Comparison of ENCODE assay signal across 10 mouse cellular contexts in the genomic region with DNA sequence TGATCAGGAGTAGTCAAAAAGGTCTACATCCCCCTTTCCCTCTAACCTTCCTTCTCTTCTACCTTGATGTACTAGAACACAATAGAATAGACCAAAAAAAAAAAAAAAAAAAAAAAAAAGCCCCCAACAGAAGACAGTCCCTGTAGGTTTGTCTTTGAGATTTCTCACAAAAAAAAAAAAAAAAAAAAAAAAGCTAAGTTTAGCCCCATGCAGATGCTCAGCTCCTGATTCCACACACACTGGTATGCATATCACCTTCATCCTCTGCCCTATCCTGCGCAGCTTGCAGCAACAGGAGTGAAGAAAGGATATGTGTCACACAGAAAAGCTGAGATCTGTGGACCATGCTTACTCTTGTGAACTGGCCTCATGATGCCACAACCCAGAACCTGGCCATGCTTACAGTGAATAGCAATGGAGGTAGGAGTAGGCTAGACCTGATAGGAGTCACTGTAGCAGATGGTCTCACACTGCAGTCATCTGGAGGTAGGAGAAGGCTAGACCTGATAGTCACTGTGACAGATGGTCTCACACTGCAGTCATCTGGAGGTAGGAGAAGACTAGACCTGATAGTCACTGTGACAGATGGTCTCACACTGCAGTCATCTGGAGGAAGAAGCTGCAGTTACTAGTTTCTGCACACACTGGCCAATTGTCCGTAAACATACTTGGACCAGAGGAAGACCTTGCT. TPM values are rescaled to one million over a fixed set of nuclear protein-coding genes. Genes with fewer than 3 reads are reported as not detected.
DNase-seq lines count a peak whose midpoint lies in the region; ATAC-seq and TF ChIP-seq lines count a peak whose summit lies in the region.
"Had no signal": no experiment of that assay in that cellular context is flagged by ENCODE, and none has a peak within 500 bp of the region (broad histone marks: within the 10 kb centered on the region; RNA-seq: fewer than 3 reads in every experiment).

No protein-coding gene starts in this region.

- dilution Hi-C loops in CH12.LX (cut with MboI; ENCODE audit: extremely low pct_ligation_motif_present, extremely low pct_unique_long_range_greater_than_20kb, low sequenced_read_pairs) = no loop called here

- H3K27ac ChIP-seq in hindbrain, embryonic 13.5 days = peak overlapping the region; percentile 98; the same call in 1 of the 2 replicates
- no peak overlapping the region for H3K27ac ChIP-seq in hindbrain, embryonic 12.5 days
- H3K27ac ChIP-seq in CH12.LX (ENCODE audit: insufficient read depth, low read depth) = 0 out of 2 replicates have a peak overlapping the region, but pooled peaks have one; percentile 18
- H3K27ac ChIP-seq in bone marrow, adult 2 months (ENCODE audit: control insufficient read depth, insufficient read depth, low read depth, low read length, poor library complexity) = peak overlapping the region; percentile 42
- H3K27ac ChIP-seq in liver, postnatal 0 days (ENCODE audit: low read depth) = peak overlapping the region; percentile 100
- H3K27ac ChIP-seq: intestine, embryonic 15.5 days had no signal

- H3K4me1 ChIP-seq in hindbrain, embryonic 13.5 days (replicated peaks) = peaks cover 40% of the 10 kb centered on the region
- peaks cover 38% of the 10 kb centered on the region for H3K4me1 ChIP-seq in hindbrain, embryonic 12.5 days
- H3K4me1 ChIP-seq in CH12.LX (ENCODE audit: control insufficient read depth in 1 of 2, insufficient read depth in 2 of 2) = peaks cover 20 to 45% of the 10 kb centered on the region in 2 experiments
- peaks cover 12% of the 10 kb centered on the region for H3K4me1 ChIP-seq in bone marrow, adult 2 months (ENCODE audit: control insufficient read depth, insufficient read depth, low read length)
- H3K4me1 ChIP-seq in liver, postnatal 0 days (ENCODE audit: insufficient read depth) = peaks cover 37% of the 10 kb centered on the region

- intact Hi-C loops in left cerebral cortex, postnatal 10 days (cut with DNase I) = loop anchor here (5.0 kb wide), 1 partner anchor 55 kb away; no protein-coding TSS in a partner anchor

- 0 out of 2 replicates have a peak, but pooled peaks cover 1% of the 10 kb centered on the region for H3K9me3 ChIP-seq in hindbrain, embryonic 13.5 days
- 0 out of 2 replicates have a peak, but pooled peaks cover 2% of the 10 kb centered on the region for H3K9me3 ChIP-seq in hindbrain, embryonic 12.5 days (replicated peaks)
- no peaks in the 10 kb centered on the region for H3K9me3 ChIP-seq in CH12.LX (replicated peaks; ENCODE audit: low read length)
- no peaks in the 10 kb centered on the region for H3K9me3 ChIP-seq in liver, postnatal 0 days (ENCODE audit: low read length)
- H3K9me3 ChIP-seq: intestine, embryonic 15.5 days had no signal

- TF ChIP-seq POLR2A in CH12.LX (IDR thresholded peaks at IDR 0.05; ENCODE audit: low read depth, low read length) = no peak
- no peak for TF ChIP-seq POLR2A in bone marrow, adult 2 months (IDR thresholded peaks at IDR 0.05; ENCODE audit: borderline replicate concordance, control insufficient read depth, low read depth, low read length)

- DNase-seq in CH12.LX (ENCODE audit: extremely low read depth) = no peak
- no peak for DNase-seq in liver, postnatal 0 days
- no peak for DNase-seq in left cerebral cortex, postnatal 10 days (ENCODE audit: extremely low spot score in 1 of 2, low spot score in 2 of 2)
- no peak for DNase-seq in gastrocnemius, postnatal 4 days (ENCODE audit: low spot score in 2 of 2)
- DNase-seq: gastrocnemius, postnatal 10 days had no signal

- H3K36me3 ChIP-seq in hindbrain, embryonic 13.5 days = peaks cover under 1% of the 10 kb centered on the region; the same call in 1 of the 2 replicates
- H3K36me3 ChIP-seq in hindbrain, embryonic 12.5 days = no peaks in the 10 kb centered on the region
- peaks cover 0 to 16% of the 10 kb centered on the region in 2 experiments for H3K36me3 ChIP-seq in CH12.LX (replicated peaks in 1 of 2; ENCODE audit: control insufficient read depth in 1 of 2, insufficient read depth in 1 of 2, low read length in 1 of 2)
- H3K36me3 ChIP-seq in liver, postnatal 0 days (replicated peaks; ENCODE audit: insufficient read depth, low read length) = no peaks in the 10 kb centered on the region
- H3K36me3 ChIP-seq: intestine, embryonic 15.5 days had no signal

- 0 out of 2 replicates have a peak, but pooled peaks cover 3% of the 10 kb centered on the region for H3K27me3 ChIP-seq in hindbrain, embryonic 13.5 days
- H3K27me3 ChIP-seq in hindbrain, embryonic 12.5 days = no peaks in the 10 kb centered on the region
- no peaks in the 10 kb centered on the region for H3K27me3 ChIP-seq in CH12.LX (replicated peaks)
- no peaks in the 10 kb centered on the region for H3K27me3 ChIP-seq in liver, postnatal 0 days (ENCODE audit: insufficient read depth, low read length)
- H3K27me3 ChIP-seq: intestine, embryonic 15.5 days; Patski had no signal

- no peak overlapping the region for H3K9ac ChIP-seq in hindbrain, embryonic 13.5 days
- no peak overlapping the region for H3K9ac ChIP-seq in hindbrain, embryonic 12.5 days
- H3K9ac ChIP-seq in CH12.LX (ENCODE audit: insufficient read depth, low read depth) = peak overlapping the region; percentile 86; the same call in 1 of the 2 replicates
- peak overlapping the region; percentile 99; the same call in 1 of the 2 replicates for H3K9ac ChIP-seq in liver, postnatal 0 days (replicated peaks)

- no peak overlapping the region for H3K4me3 ChIP-seq in hindbrain, embryonic 13.5 days
- no peak overlapping the region for H3K4me3 ChIP-seq in hindbrain, embryonic 12.5 days
- peak overlapping the region; percentile 71 to 100 (median 76) for H3K4me3 ChIP-seq in CH12.LX (replicated peaks in 1 of 3; ENCODE audit: low read depth in 2 of 3, low read length in 2 of 3, poor library complexity in 1 of 3)
- H3K4me3 ChIP-seq in bone marrow, adult 2 months (replicated peaks; ENCODE audit: control insufficient read depth, low read depth, low read length) = peak overlapping the region; percentile 11
- peak overlapping the region; percentile 91 for H3K4me3 ChIP-seq in liver, postnatal 0 days (ENCODE audit: low read depth, low read length)

- WGBS in hindbrain, embryonic 13.5 days = 97% methylated on average over 2 of the region's 2 CpGs
- WGBS in hindbrain, embryonic 12.5 days = 97% methylated on average over 2 of the region's 2 CpGs
- 80% methylated on average over 2 of the region's 2 CpGs for WGBS in bone marrow, adult 2 months
- 75% methylated on average over 2 of the region's 2 CpGs for WGBS in liver, postnatal 0 days (ENCODE audit: insufficient replicate concordance)

- TF ChIP-seq EP300 in CH12.LX (IDR thresholded peaks at IDR 0.05; ENCODE audit: low read length) = no peak
- no peak for TF ChIP-seq EP300 in liver, postnatal 0 days (IDR thresholded peaks at IDR 0.05; ENCODE audit: low read depth)

- in situ Hi-C loops in CH12.LX (cut with MboI; ENCODE audit: low pct_ligation_motif_present, low pct_unique_long_range_greater_than_20kb, low sequenced_read_pairs) = loop anchor here (10.0 kb wide), 1 partner anchor 52 kb away; no protein-coding TSS in a partner anchor

- TF ChIP-seq CTCF in CH12.LX (conservative IDR thresholded peaks at IDR 0.05 in 1 of 2, IDR thresholded peaks at IDR 0.05 in 1 of 2; ENCODE audit: low read depth in 2 of 2, low read length in 2 of 2) = no peak
- TF ChIP-seq CTCF in bone marrow, adult 2 months (IDR thresholded peaks at IDR 0.05; ENCODE audit: control insufficient read depth, insufficient read depth, low read length) = no peak
- TF ChIP-seq CTCF in liver, postnatal 0 days (IDR thresholded peaks at IDR 0.05; ENCODE audit: low read depth) = no peak

- peak overlapping the region; percentile 61 for H3K4me2 ChIP-seq in hindbrain, embryonic 13.5 days
- H3K4me2 ChIP-seq in hindbrain, embryonic 12.5 days (replicated peaks) = no peak overlapping the region
- H3K4me2 ChIP-seq in CH12.LX (ENCODE audit: insufficient read depth, low read depth, poor library complexity, severe bottlenecking) = peak overlapping the region; percentile 72; the same call in 1 of the 2 replicates
- H3K4me2 ChIP-seq in liver, postnatal 0 days (ENCODE audit: low read depth, low read length) = peak overlapping the region; percentile 84

- ATAC-seq in hindbrain, embryonic 13.5 days (ENCODE audit: low FRiP score) = no peak
- no peak for ATAC-seq in hindbrain, embryonic 12.5 days (ENCODE audit: low FRiP score)
- peak; percentile 5; the same call in 1 of the 2 replicates for ATAC-seq in liver, postnatal 0 days
- ATAC-seq: intestine, embryonic 15.5 days; Patski had no signal

- peaks cover 31% of the 10 kb centered on the region for H3K79me2 ChIP-seq in CH12.LX (replicated peaks; ENCODE audit: control insufficient read depth, extremely low read depth, insufficient read depth, poor library complexity, severe bottlenecking)

- TF ChIP-seq RAD21 in CH12.LX (IDR thresholded peaks at IDR 0.05; ENCODE audit: low read depth, low read length) = no peak

TF ChIP-seq in CH12.LX, 34 proteins besides CTCF, POLR2A, EP300 and RAD21:
- TF ChIP-seq ZNF384 (IDR thresholded peaks at IDR 0.05; ENCODE audit: low read depth, low read length) (peak; percentile 64), TCF12 (IDR thresholded peaks at IDR 0.05; ENCODE audit: low read depth, low read length) (no peak), POLR2AphosphoS2 (IDR thresholded peaks at IDR 0.05; ENCODE audit: low read depth, low read length) (no peak)
TF ChIP-seq in CH12.LX: peak in this region for 1.

RNA-seq across cellular contexts. Expression of a gene that starts 1.6 kb away (rescaled TPM):
- 68.2 and 69.6 TPM in 2 replicates for polyA plus RNA-seq in hindbrain, embryonic 13.5 days (2015; fragmentation: Nextera tagmentation; extraction: Ambion mirVana)
- polyA plus RNA-seq in hindbrain, embryonic 12.5 days (2016; fragmentation: Nextera tagmentation; extraction: Ambion mirVana) = 67.5 and 70.9 TPM in 2 replicates
- total RNA-seq in CH12.LX (2012; rRNA removed) (18.0 and 18.3 TPM in 2 replicates), CH12.LX (2014; rRNA removed) (29.1 and 29.3 TPM in 2 replicates)
- polyA plus RNA-seq in CH12.LX (2012; ENCODE audit: insufficient read length, low read depth) = 32.2 and 41.4 TPM in 2 replicates
- polyA plus RNA-seq in bone marrow, adult 2 months (2011; ENCODE audit: insufficient read depth, insufficient read length, low replicate concordance, missing spikeins) = 14.9 and 20.9 TPM in 2 replicates
- polyA plus RNA-seq in liver, postnatal 0 days (2015; fragmentation: Nextera tagmentation; extraction: Ambion mirVana) = 14.8 and 17.3 TPM in 2 replicates
- 100 to 1,000 TPM; 226 to 233 TPM for total RNA-seq in left cerebral cortex, postnatal 10 days (2021)
- total RNA-seq in gastrocnemius, postnatal 4 days (2021) = 10 to 100 TPM; 57.8 to 61.0 TPM

RNA-seq across cellular contexts. Expression of a gene that starts 32.7 kb away (rescaled TPM):
- 5.9 and 6.1 TPM in 2 replicates for polyA plus RNA-seq in hindbrain, embryonic 13.5 days (2015; fragmentation: Nextera tagmentation; extraction: Ambion mirVana)
- polyA plus RNA-seq in hindbrain, embryonic 12.5 days (2016; fragmentation: Nextera tagmentation; extraction: Ambion mirVana) = 2.7 and 2.8 TPM in 2 replicates
- total RNA-seq in CH12.LX (2012; rRNA removed) = not detected in 2 replicates
- not detected in 2 replicates for total RNA-seq in CH12.LX (2014; rRNA removed)
- polyA plus RNA-seq in CH12.LX (2012; ENCODE audit: insufficient read length, low read depth) = 0.27 TPM in 1 of 2 replicates, not detected in the other
- 10.0 and 10.2 TPM in 2 replicates for polyA plus RNA-seq in bone marrow, adult 2 months (2011; ENCODE audit: insufficient read depth, insufficient read length, low replicate concordance, missing spikeins)
- 112 and 113 TPM in 2 replicates for polyA plus RNA-seq in liver, postnatal 0 days (2015; fragmentation: Nextera tagmentation; extraction: Ambion mirVana)
- total RNA-seq in left cerebral cortex, postnatal 10 days (2021) = 10 to 100 TPM; 13.5 to 17.3 TPM
- total RNA-seq in gastrocnemius, postnatal 4 days (2021) = 10 to 100 TPM; 52.5 to 63.7 TPM

Comparison
In these comparisons a context has a peak if more than half of its experiments do, and no peak if none do; other contexts are left out.
1. H3K4me3 ChIP-seq: peak in CH12.LX (3 of 3), bone marrow, adult 2 months (single experiment) and liver, postnatal 0 days (single experiment); none in hindbrain, embryonic 13.5 days (single experiment) and hindbrain, embryonic 12.5 days (single experiment).
2. H3K9ac ChIP-seq: peak in CH12.LX (single experiment) and liver, postnatal 0 days (single experiment); none in hindbrain, embryonic 13.5 days (single experiment) and hindbrain, embryonic 12.5 days (single experiment).
3. RNA of a gene that starts 32.7 kb away (polyA plus RNA-seq): 112 to 113 TPM in liver, postnatal 0 days; 10.0 to 10.2 TPM in bone marrow, adult 2 months, 5.9 to 6.1 TPM in hindbrain, embryonic 13.5 days, 2.7 to 2.8 TPM in hindbrain, embryonic 12.5 days and 0.27 TPM in CH12.LX; every median in the first group is over 10 times any median in the second.